Mouse (Mus musculus) MEL (cell line): ENCODE results near the gene Tsfm. TPM values are rescaled to one million over a fixed set of nuclear protein-coding genes. Genes with fewer than 3 reads are reported as not detected.

Experiments
- DNase-seq: peaks from one replicate; pipeline ENCODE4 v3.0.0; 2011; ENCODE audit warnings: low read depth, low spot score
- H3K27ac ChIP-seq: 2 replicates; pipeline ENCODE4 v1.5.1; 2012; ENCODE audit warnings: low read depth, mild to moderate bottlenecking, control low read depth, low read length, moderate library complexity; ENCODE audit not compliant: control insufficient read depth
- H3K27me3 ChIP-seq, 2 experiments: fragments of 150-350 bp in 1 of 2; sonication (generic) in 1 of 2; 2 replicates each; pipeline ENCODE4 v1.6.1; 2012; ENCODE audit warnings: low read length in 2 of 2, mild to moderate bottlenecking in 2 of 2, improper control_type of control experiment in 1 of 2, moderate library complexity in 1 of 2; ENCODE audit not compliant: insufficient read depth in 2 of 2, control insufficient read depth in 1 of 2
- H3K36me3 ChIP-seq, 2 experiments: 2 replicates each; pipeline ENCODE4 v1.6.1; 2012 to 2014; ENCODE audit warnings: low read length in 2 of 2, improper control_type of control experiment in 1 of 2, inconsistent platforms in 1 of 2, mild to moderate bottlenecking in 1 of 2; ENCODE audit not compliant: insufficient read depth in 2 of 2, control insufficient read depth in 1 of 2
- H3K4me1 ChIP-seq, 2 experiments: fragments of 150-350 bp in 1 of 2; sonication (generic) in 1 of 2; 2 replicates each; pipeline ENCODE4 v1.6.1; 2012; ENCODE audit warnings: low read length in 2 of 2, improper control_type of control experiment in 1 of 2, mild to moderate bottlenecking in 1 of 2; ENCODE audit not compliant: insufficient read depth in 2 of 2, control insufficient read depth in 1 of 2
- H3K4me3 ChIP-seq, 2 experiments: fragments of 150-350 bp in 1 of 2; sonication (generic) in 1 of 2; 2 replicates each; pipeline ENCODE4 v1.5.1; 2012; ENCODE audit warnings: low read depth in 2 of 2, low read length in 2 of 2, mild to moderate bottlenecking in 2 of 2, moderate library complexity in 2 of 2, control low read depth in 1 of 2, improper control_type of control experiment in 1 of 2; ENCODE audit not compliant: control insufficient read depth in 1 of 2, insufficient read depth in 1 of 2
- H3K79me2 ChIP-seq: 2 replicates; pipeline ENCODE4 v1.6.1; 2012; ENCODE audit warnings: mild to moderate bottlenecking, low read length, moderate library complexity; ENCODE audit not compliant: control insufficient read depth, poor library complexity, insufficient read depth
- H3K9ac ChIP-seq: 2 replicates; pipeline ENCODE4 v1.6.1; 2012; ENCODE audit warnings: low read depth, mild to moderate bottlenecking, control low read depth, low read length, moderate library complexity; ENCODE audit not compliant: control insufficient read depth, poor library complexity, severe bottlenecking
- H3K9me3 ChIP-seq: fragments of 150-350 bp; sonication (generic); replicated peaks from 2 replicates; pipeline ENCODE4 v1.6.1; 2012; ENCODE audit warnings: mild to moderate bottlenecking, low read length, improper control_type of control experiment, moderate library complexity; ENCODE audit not compliant: insufficient read depth
- BHLHE40 ChIP-seq: IDR thresholded peaks from 2 replicates; pipeline ENCODE4 v1.6.1; 2012; ENCODE audit warnings: low read depth, mild to moderate bottlenecking, inconsistent platforms, low read length, improper control_type of control experiment, borderline replicate concordance
- CHD1 ChIP-seq: IDR thresholded peaks from 2 replicates; pipeline ENCODE4 v1.6.1; 2012; ENCODE audit warnings: low read depth, mild to moderate bottlenecking, inconsistent platforms, low read length, improper control_type of control experiment
- CTCF ChIP-seq, 3 experiments: IDR thresholded peaks in 2 of 3; conservative IDR thresholded peaks in 1 of 3; 2 replicates each; pipeline ENCODE4 v1.5.1; 2011 to 2012; ENCODE audit warnings: low read length in 3 of 3, low read depth in 2 of 3, mild to moderate bottlenecking in 2 of 3, improper control_type of control experiment in 1 of 3, inconsistent platforms in 1 of 3, mixed read lengths in 1 of 3, moderate library complexity in 1 of 3; ENCODE audit not compliant: control insufficient read depth in 1 of 3, insufficient read depth in 1 of 3, poor library complexity in 1 of 3, severe bottlenecking in 1 of 3
- HCFC1 ChIP-seq: IDR thresholded peaks from 2 replicates; pipeline ENCODE4 v1.6.1; 2012; ENCODE audit warnings: low read depth, mild to moderate bottlenecking, inconsistent platforms, low read length, improper control_type of control experiment, moderate library complexity
- KAT2A ChIP-seq: conservative IDR thresholded peaks from 2 replicates; pipeline ENCODE4 v1.6.1; 2012; ENCODE audit warnings: low read depth, low read length, improper control_type of control experiment, inconsistent platforms
- MEF2A ChIP-seq: IDR thresholded peaks from 2 replicates; pipeline ENCODE4 v1.6.1; 2014; ENCODE audit warnings: low read depth, mild to moderate bottlenecking, inconsistent platforms, low read length, improper control_type of control experiment; ENCODE audit not compliant: poor library complexity, insufficient replicate concordance, severe bottlenecking; ENCODE audit errors: extremely low read depth
- MXI1 ChIP-seq: IDR thresholded peaks from 2 replicates; pipeline ENCODE4 v1.6.1; 2011; ENCODE audit warnings: mild to moderate bottlenecking, low read depth, low read length, improper control_type of control experiment
- NELFE ChIP-seq: IDR thresholded peaks from 2 replicates; pipeline ENCODE4 v1.6.1; 2011; ENCODE audit warnings: low read depth, low read length, improper control_type of control experiment
- NRF1 ChIP-seq: IDR thresholded peaks from 2 replicates; pipeline ENCODE4 v1.6.1; 2014; ENCODE audit warnings: low read depth, mild to moderate bottlenecking, inconsistent platforms, low read length, improper control_type of control experiment, moderate library complexity; ENCODE audit not compliant: poor library complexity, insufficient read depth, severe bottlenecking
- RCOR1 ChIP-seq: IDR thresholded peaks from 2 replicates; pipeline ENCODE4 v1.6.1; 2012; ENCODE audit warnings: low read depth, mild to moderate bottlenecking, inconsistent platforms, low read length, improper control_type of control experiment
- SMC3 ChIP-seq: IDR thresholded peaks from 2 replicates; pipeline ENCODE4 v1.6.1; 2011; ENCODE audit warnings: low read depth, low read length, improper control_type of control experiment
- ZC3H11A ChIP-seq: IDR thresholded peaks from 2 replicates; pipeline ENCODE4 v1.6.1; 2012; ENCODE audit warnings: low read depth, mild to moderate bottlenecking, inconsistent platforms, low read length, improper control_type of control experiment
- ZKSCAN1 ChIP-seq: IDR thresholded peaks from 2 replicates; pipeline ENCODE4 v1.6.1; 2012; ENCODE audit warnings: low read depth, mild to moderate bottlenecking, inconsistent platforms, low read length, improper control_type of control experiment, moderate library complexity
- ZNF384 ChIP-seq: IDR thresholded peaks from 2 replicates; pipeline ENCODE4 v1.6.1; 2012; ENCODE audit warnings: low read depth, mild to moderate bottlenecking, inconsistent platforms, low read length, improper control_type of control experiment
- polyA plus RNA-seq, 2 experiments: library from polyadenylated mRNA; stranded (reverse) in 1 of 2; unstranded in 1 of 2; fragments of >175 nt in 1 of 2; fragments of >200 nt in 1 of 2; gene quantifications; 2 replicates each; pipeline versions ENCODE4 v1.2.1 to v1.2.4; 2012; ENCODE audit warnings: low replicate concordance in 2 of 2, low read depth in 1 of 2; ENCODE audit not compliant: insufficient read length in 2 of 2, insufficient read depth in 1 of 2, missing spikeins in 1 of 2
- total RNA-seq: library from RNA; depleted of rRNA; stranded (reverse); fragments of 300-350 nt; gene quantifications from 2 replicates; pipeline ENCODE4 v1.2.3, GENCODE M21; 2012

The Tsfm gene
- total and polyA plus RNA-seq, 3 experiments = 84.7 to 90.0 TPM; not detected in 1

DNA sequence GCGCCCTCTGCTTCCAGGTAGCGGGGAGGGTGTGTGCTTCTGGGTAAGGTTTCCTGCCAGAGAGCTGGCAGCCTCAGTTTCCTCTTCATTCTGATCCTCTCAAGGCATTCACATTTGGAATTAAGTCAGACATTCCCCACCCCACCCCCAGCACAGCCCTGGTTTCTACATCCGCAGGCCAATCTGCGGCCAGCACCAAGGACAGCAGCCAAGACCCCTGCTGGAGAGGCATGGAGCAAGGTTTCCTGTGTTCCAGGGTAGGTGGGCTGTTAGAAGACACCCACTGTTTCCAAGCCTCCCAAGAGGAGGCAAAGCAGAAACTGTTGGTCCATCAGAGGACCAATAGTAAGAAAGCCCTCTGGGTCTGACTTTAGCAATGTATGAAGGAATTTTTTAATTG, 24.0 kb upstream of the Tsfm start:
- DNase-seq = no peak
- Histone ChIP-seq H3K9me3 (no peaks in the 10 kb centered on the region), H3K27me3 (no peaks in the 10 kb centered on the region)
- TF ChIP-seq NELFE = no peak
- TF ChIP-seq ZKSCAN1 = no peak
- no peak for TF ChIP-seq SMC3
- no peak for TF ChIP-seq HCFC1
- TF ChIP-seq CTCF (IDR thresholded peaks at IDR 0.05 in 2 of 3, conservative IDR thresholded peaks at IDR 0.05 in 1 of 3; ENCODE audit: control insufficient read depth in 1 of 3, insufficient read depth in 1 of 3, low read depth in 2 of 3, low read length in 3 of 3, poor library complexity in 1 of 3, severe bottlenecking in 1 of 3) = no peak
- TF ChIP-seq RCOR1 = no peak
- TF ChIP-seq KAT2A = no peak
- TF ChIP-seq, all 39 proteins: peak for 0
- Histone ChIP-seq H3K36me3 (peaks cover 0 to 7% of the 10 kb centered on the region in 2 experiments; a peak in 2 of 4 replicates), H3K9ac (no peak overlapping the region), H3K27ac (no peak overlapping the region), H3K4me3 (no peak overlapping the region), H3K79me2 (no peaks in the 10 kb centered on the region; the same call in 1 of the 2 replicates), H3K4me1 (peaks cover 2 to 12% of the 10 kb centered on the region in 2 experiments)

DNA sequence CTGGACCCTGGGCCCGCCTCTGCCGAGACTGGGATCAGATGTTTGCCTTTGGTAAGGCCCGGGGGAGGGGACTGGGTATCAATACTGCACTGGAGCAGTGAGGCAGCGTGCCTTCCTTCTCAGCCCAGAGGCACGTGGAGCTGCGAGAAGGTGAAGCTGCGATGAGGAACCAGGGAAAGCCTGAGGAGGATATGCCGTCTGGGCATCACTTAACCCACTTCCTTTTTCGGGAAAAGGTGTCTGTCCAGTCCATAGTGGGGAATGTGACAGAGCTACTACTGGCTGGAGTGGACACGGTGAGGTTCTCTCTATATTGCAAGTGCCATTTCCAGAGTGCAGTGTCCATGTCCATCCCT, 19.5 kb upstream of the Tsfm start:
- H3K27ac ChIP-seq = no peak overlapping the region
- no peaks in the 10 kb centered on the region for H3K79me2 ChIP-seq
- peaks cover 0 to 5% of the 10 kb centered on the region in 2 experiments; a peak in 2 of 4 replicates for H3K36me3 ChIP-seq
- TF ChIP-seq NRF1 = no peak
- no peak for TF ChIP-seq MEF2A
- no peak for TF ChIP-seq ZC3H11A
- TF ChIP-seq BHLHE40 = no peak
- TF ChIP-seq CHD1 = no peak
- no peak for TF ChIP-seq ZNF384
- TF ChIP-seq ZKSCAN1 = no peak
- no peak overlapping the region for H3K4me3 ChIP-seq
- H3K27me3 ChIP-seq = no peaks in the 10 kb centered on the region
- H3K4me1 ChIP-seq = peaks cover 2 to 5% of the 10 kb centered on the region in 2 experiments
- DNase-seq = no peak
- H3K9ac ChIP-seq = no peak overlapping the region
- no peaks in the 10 kb centered on the region for H3K9me3 ChIP-seq

DNA sequence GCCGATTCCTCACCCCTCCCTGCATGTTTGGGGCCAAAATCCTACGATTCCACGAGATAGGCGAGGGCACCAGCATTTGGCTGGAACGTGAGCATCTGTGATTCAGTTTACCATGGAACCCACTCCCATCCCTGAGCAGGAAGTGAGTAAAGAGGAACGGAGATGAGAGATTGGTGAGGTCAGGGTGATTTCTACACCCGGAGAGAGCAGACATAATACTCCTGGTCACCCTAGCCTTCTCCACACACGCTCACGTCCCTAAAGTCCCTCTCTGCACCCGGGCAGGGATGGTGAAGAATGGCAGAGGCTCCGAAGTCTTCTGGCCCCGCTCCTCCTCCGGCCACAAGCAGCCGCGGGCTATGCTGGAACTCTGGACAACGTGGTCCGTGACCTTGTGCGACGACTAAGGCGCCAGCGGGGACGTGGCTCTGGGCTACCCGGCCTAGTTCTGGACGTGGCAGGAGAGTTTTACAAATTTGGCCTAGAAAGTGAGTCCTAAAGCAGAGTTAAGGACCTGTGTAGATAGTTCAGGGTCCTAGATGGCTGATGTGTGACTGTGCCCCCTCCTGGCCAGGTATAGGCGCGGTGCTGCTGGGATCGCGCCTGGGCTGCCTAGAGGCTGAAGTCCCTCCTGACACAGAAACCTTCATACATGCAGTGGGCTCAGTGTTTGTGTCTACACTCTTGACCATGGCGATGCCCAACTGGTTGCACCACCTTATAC, 18.9 kb upstream of the Tsfm start:
- H3K9me3 ChIP-seq = no peaks in the 10 kb centered on the region
- TF ChIP-seq CHD1 = no peak
- TF ChIP-seq RCOR1 = no peak
- peak in 1 of 3 experiments; percentile 21; a peak in 1 of 6 replicates for TF ChIP-seq CTCF (IDR thresholded peaks at IDR 0.05 in 2 of 3, conservative IDR thresholded peaks at IDR 0.05 in 1 of 3; ENCODE audit: control insufficient read depth in 1 of 3, insufficient read depth in 1 of 3, low read depth in 2 of 3, low read length in 3 of 3, poor library complexity in 1 of 3, severe bottlenecking in 1 of 3)
- TF ChIP-seq MXI1 = no peak
- TF ChIP-seq, all 39 proteins: peak for 1
- Histone ChIP-seq H3K4me3 (no peak overlapping the region), H3K27me3 (no peaks in the 10 kb centered on the region), H3K27ac (no peak overlapping the region), H3K79me2 (no peaks in the 10 kb centered on the region), H3K9ac (no peak overlapping the region), H3K36me3 (peaks cover 0 to 5% of the 10 kb centered on the region in 2 experiments; a peak in 2 of 4 replicates), H3K4me1 (peaks cover 2 to 5% of the 10 kb centered on the region in 2 experiments)
- DNase-seq = no peak
